Mouse (Mus musculus): ENCODE data around the gene Sh3pxd2a. TPM values are rescaled to one million over a fixed set of nuclear protein-coding genes. Genes with fewer than 3 reads are reported as not detected.

Gene Sh3pxd2a
- polyA plus RNA-seq, 1 experiment from 2014 or later: 2.3 TPM

DNA sequence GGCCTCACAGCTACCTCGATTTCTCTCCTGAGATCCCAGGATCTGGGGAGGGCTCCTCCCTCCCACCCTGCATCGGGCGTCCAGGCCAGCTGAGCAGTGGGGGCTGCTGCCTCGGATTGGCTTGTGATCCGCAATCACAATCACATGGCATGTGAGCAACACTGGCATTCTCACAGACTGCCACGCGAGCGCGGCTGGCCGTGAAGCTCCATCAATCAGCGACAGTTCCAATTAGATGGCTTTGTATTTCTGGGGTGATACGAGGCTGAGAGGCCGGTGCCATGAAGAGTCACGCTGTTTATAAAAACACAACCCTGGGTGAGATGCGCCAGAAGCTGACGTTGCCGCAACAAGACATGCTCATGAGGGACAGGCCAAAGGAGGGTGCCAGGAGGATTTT is 129.5 kb downstream of the Sh3pxd2a start:
- no peaks in the 10 kb centered on the region for H3K36me3 ChIP-seq
- H3K4me3 ChIP-seq: no peak overlapping the region
- H3K4me2 ChIP-seq: peak overlapping the region; percentile 8; the same call in 1 of the 2 replicates
- peak overlapping the region; percentile 56 for H3K27ac ChIP-seq (replicated peaks)
- 0 out of 2 replicates have a peak, but pooled peaks have one; percentile 12 for ATAC-seq (ENCODE audit: low FRiP score, low read depth)
- peaks cover 39% of the 10 kb centered on the region for H3K4me1 ChIP-seq (replicated peaks)
- no peaks in the 10 kb centered on the region for H3K27me3 ChIP-seq
- H3K9me3 ChIP-seq: no peaks in the 10 kb centered on the region
- WGBS: 17% methylated on average over 17 of the region's 17 CpGs
- H3K9ac ChIP-seq: 0 out of 2 replicates have a peak overlapping the region, but pooled peaks have one; percentile 5

DNA sequence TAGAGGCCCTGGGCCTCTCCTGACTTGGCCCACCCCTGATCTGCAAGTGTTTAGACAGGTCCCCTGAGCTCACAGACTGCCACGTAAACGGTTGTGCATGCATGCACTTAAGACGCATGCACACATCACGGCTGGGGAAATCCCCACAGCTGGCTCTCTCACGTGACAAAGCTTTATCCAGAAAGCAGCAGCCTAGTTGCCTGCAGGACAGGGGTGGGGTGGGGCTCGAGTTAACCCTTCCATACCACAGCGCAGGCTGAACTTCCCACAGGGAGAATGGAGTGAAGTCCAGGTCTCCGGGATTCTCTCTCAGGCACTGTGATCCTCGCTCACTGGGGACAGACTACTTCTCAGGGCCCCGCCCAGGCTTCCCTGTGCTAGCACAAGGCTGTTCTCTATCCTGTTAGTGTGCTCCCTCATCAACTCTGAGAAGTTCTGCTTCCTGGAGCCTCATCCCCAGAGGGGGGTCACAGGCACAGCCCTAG is 133.4 kb downstream of the Sh3pxd2a start:
- H3K4me2 ChIP-seq: no peak overlapping the region
- WGBS: 29% methylated on average over 10 of the region's 10 CpGs
- H3K9me3 ChIP-seq: no peaks in the 10 kb centered on the region
- H3K27me3 ChIP-seq: no peaks in the 10 kb centered on the region
- H3K27ac ChIP-seq (replicated peaks): no peak overlapping the region; the same call in 1 of the 2 replicates
- H3K9ac ChIP-seq: no peak overlapping the region
- no peak overlapping the region for H3K4me3 ChIP-seq
- peak; percentile 21; the same call in 1 of the 2 replicates for ATAC-seq (ENCODE audit: low FRiP score, low read depth)
- H3K36me3 ChIP-seq: no peaks in the 10 kb centered on the region
- peaks cover 39% of the 10 kb centered on the region for H3K4me1 ChIP-seq (replicated peaks)

DNA sequence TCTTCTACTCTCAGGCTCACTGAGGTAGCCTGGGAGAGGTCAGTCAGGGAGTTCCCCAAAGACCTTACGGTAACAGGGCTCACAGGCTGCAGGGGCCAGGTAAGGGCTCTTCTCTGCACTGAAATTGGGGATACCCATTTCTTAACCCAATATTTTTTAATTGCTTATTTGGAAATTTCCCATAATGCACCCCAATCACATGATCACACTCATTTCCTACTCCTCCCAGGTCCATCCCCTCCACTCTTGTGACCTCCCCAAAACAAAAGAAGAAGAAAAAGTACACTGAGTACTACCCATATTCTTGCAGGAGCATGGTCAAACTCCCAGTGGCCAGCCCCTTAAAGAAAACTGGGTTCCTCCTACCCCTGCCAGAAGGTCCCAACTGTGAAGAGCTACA is 135.1 kb downstream of the Sh3pxd2a start:
- H3K27me3 ChIP-seq: no peaks in the 10 kb centered on the region
- no peak overlapping the region for H3K4me2 ChIP-seq
- ATAC-seq (ENCODE audit: low FRiP score, low read depth): no peak
- no peak overlapping the region for H3K4me3 ChIP-seq
- WGBS: 84% methylated on average over 1 of the region's 1 CpGs
- no peaks in the 10 kb centered on the region for H3K36me3 ChIP-seq
- H3K27ac ChIP-seq (replicated peaks): no peak overlapping the region
- H3K9me3 ChIP-seq: no peaks in the 10 kb centered on the region
- H3K4me1 ChIP-seq (replicated peaks): peaks cover 26% of the 10 kb centered on the region
- no peak overlapping the region for H3K9ac ChIP-seq

DNA sequence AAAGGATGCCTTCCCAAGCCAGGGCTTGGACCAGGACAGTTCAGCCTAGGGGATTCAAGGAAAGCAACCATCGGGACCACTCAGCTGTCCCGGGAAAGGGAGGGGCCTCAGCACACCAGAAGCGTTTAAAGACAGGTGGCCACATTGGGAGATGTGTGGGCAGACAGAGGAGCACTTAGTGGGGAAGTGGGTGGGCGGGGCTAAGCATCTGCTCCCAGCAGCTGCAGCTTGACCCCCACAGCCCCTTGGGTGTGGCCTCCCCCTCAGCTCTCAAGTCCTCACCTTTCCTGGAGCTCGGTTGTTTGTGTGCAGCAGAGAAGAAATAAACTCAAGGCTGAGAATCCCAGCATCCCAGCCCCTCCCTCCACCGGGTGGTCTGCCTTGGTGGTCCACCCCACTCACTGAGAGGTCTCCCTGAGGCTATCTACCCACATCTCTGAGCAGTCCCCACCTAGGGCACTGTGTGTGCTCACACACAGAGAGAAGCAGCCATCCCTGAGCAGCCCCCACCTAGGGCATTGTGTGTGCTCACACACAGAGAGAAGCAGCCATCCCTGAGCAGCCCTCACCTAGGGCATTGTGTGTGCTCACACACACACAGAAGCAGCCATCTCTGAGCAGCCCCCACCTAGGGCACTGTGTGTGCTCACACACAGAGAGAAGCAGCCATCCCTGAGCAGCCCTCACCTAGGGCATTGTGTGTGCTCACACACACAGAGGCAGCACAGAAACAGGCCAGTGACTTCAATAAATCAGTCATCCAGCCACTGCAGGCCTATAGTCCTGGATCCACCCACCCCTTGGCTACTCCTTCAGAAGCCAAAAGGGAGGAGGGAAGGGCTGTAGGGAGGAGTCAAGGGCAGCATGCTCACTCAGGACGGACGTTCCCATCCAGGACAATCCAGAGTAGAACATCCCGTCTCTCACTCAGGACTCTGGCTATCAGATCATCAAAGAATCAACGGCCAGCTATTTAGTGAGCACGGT is 136.0 kb downstream of the Sh3pxd2a start:
- Histone ChIP-seq H3K9me3 (no peaks in the 10 kb centered on the region), H3K4me1 (replicated peaks) (peaks cover 30% of the 10 kb centered on the region), H3K36me3 (no peaks in the 10 kb centered on the region), H3K27me3 (no peaks in the 10 kb centered on the region), H3K27ac (replicated peaks) (no peak overlapping the region), H3K4me3 (no peak overlapping the region), H3K9ac (no peak overlapping the region; the same call in 1 of the 2 replicates), H3K4me2 (no peak overlapping the region)
- ATAC-seq (ENCODE audit: low FRiP score, low read depth): peak; percentile 42; the same call in 1 of the 2 replicates
- 34% methylated on average over 11 of the region's 11 CpGs for WGBS

DNA sequence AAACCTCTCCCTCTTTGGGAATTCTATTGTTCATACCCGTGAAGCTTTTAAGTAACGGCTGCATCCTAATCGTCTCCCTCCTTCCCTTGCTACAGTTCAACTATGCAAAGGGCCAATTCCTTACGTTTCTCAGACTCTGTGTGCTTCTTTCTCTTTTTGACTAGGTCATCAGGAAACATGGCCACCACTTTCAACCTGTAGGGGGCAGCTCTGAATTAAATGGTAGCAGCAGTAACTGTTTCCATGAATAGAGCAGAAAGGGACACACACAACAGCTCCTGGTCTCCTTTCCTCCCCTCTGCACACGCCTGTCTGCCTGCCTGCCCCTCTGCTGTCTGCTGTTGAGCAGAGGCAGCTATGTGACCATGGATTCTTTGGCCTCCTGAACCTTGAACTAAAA is 138.3 kb downstream of the Sh3pxd2a start:
- Histone ChIP-seq H3K27ac (replicated peaks) (no peak overlapping the region), H3K9me3 (no peaks in the 10 kb centered on the region), H3K4me3 (no peak overlapping the region), H3K27me3 (no peaks in the 10 kb centered on the region), H3K4me2 (no peak overlapping the region), H3K4me1 (replicated peaks) (peaks cover 35% of the 10 kb centered on the region), H3K36me3 (no peaks in the 10 kb centered on the region), H3K9ac (no peak overlapping the region)
- no peak for ATAC-seq (ENCODE audit: low FRiP score, low read depth)
- WGBS: 30% methylated on average over 5 of the region's 5 CpGs

DNA sequence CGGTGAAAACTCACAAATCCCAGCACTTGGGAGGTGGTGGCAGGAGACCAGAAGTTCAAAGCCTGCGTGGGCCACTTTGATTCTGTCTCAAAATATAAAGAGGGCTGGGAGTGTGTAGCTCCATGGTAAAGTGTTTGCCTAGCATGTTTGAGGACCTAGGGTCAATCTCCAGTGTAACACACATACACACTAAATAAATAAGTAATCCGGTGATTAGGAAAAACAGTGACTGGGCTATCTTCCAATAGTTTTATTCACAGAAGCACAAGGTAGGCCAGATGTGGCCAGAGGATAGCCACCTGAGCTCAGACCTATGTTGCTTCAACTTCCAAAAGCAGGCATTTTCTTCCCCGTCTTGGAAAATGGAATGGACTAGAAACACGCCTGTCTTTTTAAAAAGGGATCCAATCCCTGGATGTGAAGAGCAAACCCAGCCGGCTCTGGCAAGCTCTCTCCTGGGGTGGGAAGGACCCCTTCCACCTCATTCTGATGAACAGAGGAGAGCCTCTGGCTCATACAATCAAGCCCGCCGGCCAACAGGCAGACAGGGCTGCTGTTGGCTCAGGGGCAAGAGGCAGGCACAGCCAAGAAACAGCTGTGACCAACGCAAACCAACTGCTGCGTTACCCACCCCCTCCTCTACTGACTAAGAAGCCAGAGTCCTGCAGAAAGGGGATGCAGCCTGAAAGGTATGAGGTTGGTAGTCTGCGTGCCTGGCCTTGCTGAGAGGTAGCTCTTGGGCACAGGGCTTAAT is 140.9 kb downstream of the Sh3pxd2a start:
- no peak overlapping the region for H3K4me2 ChIP-seq
- no peaks in the 10 kb centered on the region for H3K27me3 ChIP-seq
- H3K9me3 ChIP-seq: no peaks in the 10 kb centered on the region
- WGBS: 62% methylated on average over 11 of the region's 11 CpGs
- H3K9ac ChIP-seq: no peak overlapping the region
- ATAC-seq (ENCODE audit: low FRiP score, low read depth): no peak
- peaks cover 30% of the 10 kb centered on the region for H3K4me1 ChIP-seq (replicated peaks)
- H3K27ac ChIP-seq (replicated peaks): no peak overlapping the region
- no peaks in the 10 kb centered on the region for H3K36me3 ChIP-seq
- no peak overlapping the region for H3K4me3 ChIP-seq

DNA sequence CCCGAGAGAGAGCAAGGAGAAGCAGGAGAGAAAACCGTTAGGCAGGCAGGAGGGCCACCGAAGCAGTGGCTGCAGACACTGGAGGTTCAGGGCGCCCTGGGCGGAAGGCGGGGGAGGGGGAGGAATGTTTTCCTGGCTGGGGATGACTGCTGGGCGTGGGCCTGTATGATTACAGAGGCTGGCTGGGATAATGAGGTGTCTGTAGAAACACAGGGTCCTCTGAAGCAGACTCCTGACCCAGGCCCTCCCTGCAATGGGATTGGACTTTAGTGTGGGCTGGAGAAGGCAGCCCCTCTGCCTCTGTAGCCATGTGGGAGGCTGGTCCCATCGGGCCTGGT is 143.9 kb downstream of the Sh3pxd2a start:
- WGBS: 39% methylated on average over 8 of the region's 8 CpGs
- peaks cover 4% of the 10 kb centered on the region; the same call in 1 of the 2 replicates for H3K27me3 ChIP-seq
- no peak overlapping the region for H3K27ac ChIP-seq (replicated peaks)
- H3K9ac ChIP-seq: no peak overlapping the region
- peaks cover 43% of the 10 kb centered on the region for H3K4me1 ChIP-seq (replicated peaks)
- H3K4me3 ChIP-seq: no peak overlapping the region
- ATAC-seq (ENCODE audit: low FRiP score, low read depth): no peak
- no peak overlapping the region for H3K4me2 ChIP-seq
- no peaks in the 10 kb centered on the region for H3K9me3 ChIP-seq
- no peaks in the 10 kb centered on the region for H3K36me3 ChIP-seq

DNA sequence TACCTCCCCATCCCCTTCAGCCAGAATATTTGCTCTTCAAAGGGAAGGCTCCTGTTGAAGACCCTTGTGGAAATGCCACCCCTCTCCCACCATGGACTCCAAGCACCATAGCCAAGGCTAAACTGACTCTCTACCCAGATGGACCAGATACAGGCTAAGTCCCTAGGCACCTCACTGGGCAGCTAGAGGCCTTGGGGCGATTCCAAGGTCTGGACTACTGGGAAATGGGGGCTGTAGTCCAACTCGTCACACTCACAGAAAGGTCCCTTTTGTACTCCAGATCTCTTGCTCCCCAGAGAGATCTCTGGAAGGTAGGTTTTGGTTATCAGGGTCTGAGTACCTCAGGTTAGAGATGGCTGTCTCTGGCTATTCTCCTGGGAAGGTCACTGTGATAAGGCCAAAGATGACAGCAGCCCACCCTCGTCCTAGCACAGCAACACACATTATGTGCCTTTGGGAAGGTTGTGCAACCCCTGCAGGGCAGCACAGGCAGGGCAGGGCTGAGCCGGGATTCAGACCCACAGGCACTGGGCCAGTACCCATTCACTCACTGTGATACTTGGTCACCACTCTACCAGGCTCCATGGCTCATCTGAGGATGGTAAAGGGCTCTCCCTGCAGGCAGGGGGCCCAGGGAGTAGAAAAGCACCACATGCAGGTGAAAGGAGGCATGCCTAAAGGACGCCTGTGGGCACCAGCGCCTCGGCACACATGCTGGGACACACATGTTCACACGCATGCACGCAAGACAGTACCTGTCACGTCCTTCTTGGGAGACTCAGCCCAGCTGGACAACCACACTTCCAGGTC is 144.5 kb downstream of the Sh3pxd2a start:
- H3K4me1 ChIP-seq (replicated peaks): peaks cover 47% of the 10 kb centered on the region
- no peak overlapping the region for H3K27ac ChIP-seq (replicated peaks)
- no peaks in the 10 kb centered on the region for H3K36me3 ChIP-seq
- no peak overlapping the region for H3K4me2 ChIP-seq
- H3K9ac ChIP-seq: no peak overlapping the region
- no peak for ATAC-seq (ENCODE audit: low FRiP score, low read depth)
- peaks cover 8% of the 10 kb centered on the region; the same call in 1 of the 2 replicates for H3K27me3 ChIP-seq
- 55% methylated on average over 10 of the region's 10 CpGs for WGBS
- no peaks in the 10 kb centered on the region for H3K9me3 ChIP-seq
- H3K4me3 ChIP-seq: no peak overlapping the region

DNA sequence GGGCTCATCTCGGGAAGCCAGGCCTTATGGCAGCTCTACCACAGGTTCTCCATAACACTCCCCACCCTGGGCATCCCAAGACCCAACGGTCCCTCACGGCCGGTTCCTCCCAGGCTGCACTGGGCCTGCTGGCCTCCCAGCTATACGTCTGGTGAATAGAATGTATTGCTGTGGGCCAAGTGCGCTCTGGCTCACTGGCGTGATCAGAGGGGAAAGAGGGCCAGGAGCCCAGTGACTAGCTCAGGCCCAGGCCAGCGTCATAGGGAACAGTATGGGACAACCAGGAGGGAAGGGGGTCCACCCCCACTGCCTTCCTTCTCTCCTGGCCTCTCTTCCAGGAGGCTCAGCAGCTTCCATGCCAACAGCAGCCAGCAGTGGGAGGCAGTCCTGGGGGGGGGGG is 145.1 kb downstream of the Sh3pxd2a start:
- H3K36me3 ChIP-seq: no peaks in the 10 kb centered on the region
- no peak overlapping the region for H3K4me2 ChIP-seq
- H3K9ac ChIP-seq: no peak overlapping the region
- ATAC-seq (ENCODE audit: low FRiP score, low read depth): no peak
- WGBS: 87% methylated on average over 8 of the region's 8 CpGs
- H3K9me3 ChIP-seq: no peaks in the 10 kb centered on the region
- no peak overlapping the region for H3K27ac ChIP-seq (replicated peaks)
- peaks cover 9% of the 10 kb centered on the region; the same call in 1 of the 2 replicates for H3K27me3 ChIP-seq
- H3K4me1 ChIP-seq (replicated peaks): peaks cover 54% of the 10 kb centered on the region
- no peak overlapping the region for H3K4me3 ChIP-seq

DNA sequence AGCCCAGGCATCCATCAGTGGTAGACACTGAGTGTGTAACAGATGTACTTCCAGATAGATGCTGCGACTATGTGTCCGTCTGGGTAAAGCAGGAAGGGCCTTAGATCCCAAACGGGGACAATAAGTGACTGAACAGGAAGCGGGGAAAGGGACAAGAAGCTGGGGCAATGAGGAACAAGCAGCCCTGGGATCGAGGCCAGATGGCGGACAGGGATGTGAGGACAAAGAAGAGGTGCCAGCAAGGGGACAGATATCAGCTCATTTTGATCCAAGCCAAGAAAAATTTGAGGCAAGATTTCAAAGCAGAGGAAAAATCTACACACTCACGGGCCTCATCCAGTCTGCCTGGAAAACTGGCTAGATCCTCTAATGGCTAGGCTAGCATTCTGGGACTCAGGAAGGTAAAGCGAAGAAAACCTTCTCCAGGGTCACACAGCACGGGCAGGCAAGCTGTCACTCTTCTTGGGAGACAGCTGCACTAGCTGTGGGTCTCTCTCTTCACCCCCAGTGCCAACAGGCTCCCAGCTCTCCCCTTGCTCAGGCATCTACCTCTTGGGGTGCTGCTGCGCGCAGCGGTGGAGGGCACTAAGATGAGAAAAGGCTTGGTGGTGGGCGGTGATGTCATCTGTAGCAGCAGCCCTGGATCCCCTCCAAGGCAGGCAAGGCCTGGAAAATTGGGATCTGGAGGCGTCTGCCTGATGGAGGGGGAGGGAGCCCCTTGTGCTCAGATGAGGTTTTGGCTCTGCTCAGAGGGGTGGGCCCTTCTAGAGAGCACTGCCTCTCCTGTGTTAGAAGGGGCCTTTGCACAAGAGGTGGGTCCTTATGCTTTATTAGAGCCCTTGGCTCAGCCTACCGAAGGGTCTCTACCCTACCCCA is 146.9 kb downstream of the Sh3pxd2a start:
- no peaks in the 10 kb centered on the region for H3K9me3 ChIP-seq
- H3K27me3 ChIP-seq: peaks cover 9% of the 10 kb centered on the region; the same call in 1 of the 2 replicates
- H3K9ac ChIP-seq: no peak overlapping the region
- no peaks in the 10 kb centered on the region for H3K36me3 ChIP-seq
- 55% methylated on average over 15 of the region's 15 CpGs for WGBS
- H3K4me2 ChIP-seq: no peak overlapping the region
- H3K27ac ChIP-seq (replicated peaks): no peak overlapping the region
- H3K4me3 ChIP-seq: no peak overlapping the region
- H3K4me1 ChIP-seq (replicated peaks): peaks cover 60% of the 10 kb centered on the region
- ATAC-seq (ENCODE audit: low FRiP score, low read depth): no peak

All from hindbrain, embryonic 15.5 days (tissue).